Mouse (Mus musculus): Measurements from ENCODE around the gene Otor. TPM values are rescaled to one million over a fixed set of nuclear protein-coding genes. Genes with fewer than 3 reads are reported as not detected.

The Otor gene
- polyA plus RNA-seq (2011; ENCODE audit: insufficient read length, low read depth, missing spikeins): not detected in 2 replicates

GRCm38 (mm10) chr2:143078198-143078851 lies at the start of gene Otor:
TSS of gene Otor (plus strand) at chr2:143078473.
- H3K4me3 ChIP-seq (ENCODE audit: insufficient read depth, low read length): no peak within 1 kb of the TSS
- no peaks in the 10 kb centered on the region for H3K4me1 ChIP-seq (ENCODE audit: control insufficient read depth, insufficient read depth, low read length)
- no peak within 1 kb of the TSS for H3K27ac ChIP-seq (ENCODE audit: insufficient read depth, low read length)
- no peak for TF ChIP-seq POLR2A (IDR thresholded peaks at IDR 0.05; ENCODE audit: low read depth, low read length)

- no peak overlapping the region for H3K27ac ChIP-seq (ENCODE audit: insufficient read depth, low read length)
- no peak for TF ChIP-seq POLR2A (IDR thresholded peaks at IDR 0.05; ENCODE audit: low read depth, low read length)
- no peak for TF ChIP-seq CTCF (IDR thresholded peaks at IDR 0.05; ENCODE audit: borderline replicate concordance, insufficient read depth, low read length)
- no peak overlapping the region for H3K4me3 ChIP-seq (ENCODE audit: insufficient read depth, low read length)
- H3K4me1 ChIP-seq (ENCODE audit: control insufficient read depth, insufficient read depth, low read length): no peaks in the 10 kb centered on the region
Observed at GRCm38 (mm10) chr2:143031283-143031682, 47.0 kb upstream of the Otor start.

GRCm38 (mm10) chr2:143032378-143033255 lies 45.7 kb upstream of the Otor start:
- TF ChIP-seq CTCF (IDR thresholded peaks at IDR 0.05; ENCODE audit: borderline replicate concordance, insufficient read depth, low read length) (no peak), POLR2A (IDR thresholded peaks at IDR 0.05; ENCODE audit: low read depth, low read length) (no peak)
- Histone ChIP-seq H3K4me3 (ENCODE audit: insufficient read depth, low read length) (no peak overlapping the region), H3K27ac (ENCODE audit: insufficient read depth, low read length) (no peak overlapping the region), H3K4me1 (ENCODE audit: control insufficient read depth, insufficient read depth, low read length) (no peaks in the 10 kb centered on the region)

GRCm38 (mm10) chr2:143034350-143035085 lies 43.8 kb upstream of the Otor start:
- Histone ChIP-seq H3K4me1 (ENCODE audit: control insufficient read depth, insufficient read depth, low read length) (no peaks in the 10 kb centered on the region), H3K4me3 (ENCODE audit: insufficient read depth, low read length) (no peak overlapping the region), H3K27ac (ENCODE audit: insufficient read depth, low read length) (no peak overlapping the region)
- TF ChIP-seq CTCF (IDR thresholded peaks at IDR 0.05; ENCODE audit: borderline replicate concordance, insufficient read depth, low read length) (no peak), POLR2A (IDR thresholded peaks at IDR 0.05; ENCODE audit: low read depth, low read length) (no peak)

GRCm38 (mm10) chr2:143035086-143035593 lies 43.1 kb upstream of the Otor start:
- no peak overlapping the region for H3K4me3 ChIP-seq (ENCODE audit: insufficient read depth, low read length)
- H3K27ac ChIP-seq (ENCODE audit: insufficient read depth, low read length): no peak overlapping the region
- no peaks in the 10 kb centered on the region for H3K4me1 ChIP-seq (ENCODE audit: control insufficient read depth, insufficient read depth, low read length)
- TF ChIP-seq POLR2A (IDR thresholded peaks at IDR 0.05; ENCODE audit: low read depth, low read length) (no peak), CTCF (IDR thresholded peaks at IDR 0.05; ENCODE audit: borderline replicate concordance, insufficient read depth, low read length) (no peak)

GRCm38 (mm10) chr2:143041596-143041995 lies 36.7 kb upstream of the Otor start:
- H3K4me1 ChIP-seq (ENCODE audit: control insufficient read depth, insufficient read depth, low read length): no peaks in the 10 kb centered on the region
- H3K4me3 ChIP-seq (ENCODE audit: insufficient read depth, low read length): no peak overlapping the region
- H3K27ac ChIP-seq (ENCODE audit: insufficient read depth, low read length): no peak overlapping the region
- TF ChIP-seq CTCF (IDR thresholded peaks at IDR 0.05; ENCODE audit: borderline replicate concordance, insufficient read depth, low read length): no peak
- no peak for TF ChIP-seq POLR2A (IDR thresholded peaks at IDR 0.05; ENCODE audit: low read depth, low read length)

GRCm38 (mm10) chr2:143055251-143055650 lies 23.0 kb upstream of the Otor start:
- H3K27ac ChIP-seq (ENCODE audit: insufficient read depth, low read length): no peak overlapping the region
- TF ChIP-seq CTCF (IDR thresholded peaks at IDR 0.05; ENCODE audit: borderline replicate concordance, insufficient read depth, low read length): no peak
- TF ChIP-seq POLR2A (IDR thresholded peaks at IDR 0.05; ENCODE audit: low read depth, low read length): no peak
- no peaks in the 10 kb centered on the region for H3K4me1 ChIP-seq (ENCODE audit: control insufficient read depth, insufficient read depth, low read length)
- no peak overlapping the region for H3K4me3 ChIP-seq (ENCODE audit: insufficient read depth, low read length)

GRCm38 (mm10) chr2:143056736-143057135 lies 21.5 kb upstream of the Otor start:
- Histone ChIP-seq H3K4me1 (ENCODE audit: control insufficient read depth, insufficient read depth, low read length) (no peaks in the 10 kb centered on the region), H3K4me3 (ENCODE audit: insufficient read depth, low read length) (no peak overlapping the region), H3K27ac (ENCODE audit: insufficient read depth, low read length) (no peak overlapping the region)
- no peak for TF ChIP-seq CTCF (IDR thresholded peaks at IDR 0.05; ENCODE audit: borderline replicate concordance, insufficient read depth, low read length)
- TF ChIP-seq POLR2A (IDR thresholded peaks at IDR 0.05; ENCODE audit: low read depth, low read length): no peak

GRCm38 (mm10) chr2:143062432-143062811 lies 15.9 kb upstream of the Otor start:
- H3K4me3 ChIP-seq (ENCODE audit: insufficient read depth, low read length): 0 out of 2 replicates have a peak overlapping the region, but pooled peaks have one; percentile 13
- TF ChIP-seq POLR2A (IDR thresholded peaks at IDR 0.05; ENCODE audit: low read depth, low read length): no peak
- TF ChIP-seq CTCF (IDR thresholded peaks at IDR 0.05; ENCODE audit: borderline replicate concordance, insufficient read depth, low read length): no peak
- H3K27ac ChIP-seq (ENCODE audit: insufficient read depth, low read length): no peak overlapping the region
- H3K4me1 ChIP-seq (ENCODE audit: control insufficient read depth, insufficient read depth, low read length): peaks cover 3% of the 10 kb centered on the region; the same call in 1 of the 2 replicates

All from embryonic fibroblast, embryonic 13.5 days (primary cell).